10 mouse cellular contexts compared by ENCODE assay signal in genomic region chr15:100303428-100304018, GRCm38 (mm10). TPM values are rescaled to one million over a fixed set of nuclear protein-coding genes. Genes with fewer than 3 reads are reported as not detected.
DNase-seq lines count a peak whose midpoint lies in the region; ATAC-seq and TF ChIP-seq lines count a peak whose summit lies in the region.
"Had no signal": no experiment of that assay in that cellular context is flagged by ENCODE, and none has a peak within 500 bp of the region (broad histone marks: within the 10 kb centered on the region; RNA-seq: fewer than 3 reads in every experiment).

No protein-coding gene starts in this region.

- peak overlapping the region; percentile 63 for H3K4me3 ChIP-seq in heart, embryonic 13.5 days
- H3K4me3 ChIP-seq in E14TG2a.4 (replicated peaks; ENCODE audit: low read length), result peak overlapping the region; percentile 66
- peak overlapping the region; percentile 47 for H3K4me3 ChIP-seq in forebrain, embryonic 12.5 days (replicated peaks)
- H3K4me3 ChIP-seq in liver, embryonic 14.5 days (ENCODE audit: insufficient read depth in 1 of 2, low read depth in 2 of 2, low read length in 2 of 2), result peak overlapping the region; percentile 35 to 64

- peaks cover 13% of the 10 kb centered on the region for H3K27me3 ChIP-seq in heart, embryonic 13.5 days (replicated peaks)
- H3K27me3 ChIP-seq in E14TG2a.4 (ENCODE audit: insufficient read depth, low read length), result no peaks in the 10 kb centered on the region
- no peaks in the 10 kb centered on the region for H3K27me3 ChIP-seq in forebrain, embryonic 12.5 days
- H3K27me3 ChIP-seq in liver, embryonic 14.5 days (ENCODE audit: control insufficient read depth, insufficient read depth, low read length), result no peaks in the 10 kb centered on the region

- no peak for ATAC-seq in heart, embryonic 13.5 days (ENCODE audit: extremely low read depth, insufficient number of reproducible peaks, low FRiP score, low TSS enrichment)
- no peak for ATAC-seq in forebrain, embryonic 12.5 days (ENCODE audit: low FRiP score)
- no peak for ATAC-seq in liver, embryonic 14.5 days (ENCODE audit: insufficient read depth)
- no peak for ATAC-seq in megakaryocyte, adult 5-6 weeks (ENCODE audit: poor library complexity, severe bottlenecking)
- no peak for ATAC-seq in megakaryocyte progenitor cell, adult 5-6 weeks (replicated peaks; ENCODE audit: poor library complexity)

- H3K9me3 ChIP-seq in heart, embryonic 13.5 days, result no peaks in the 10 kb centered on the region
- H3K9me3 ChIP-seq in E14TG2a.4 (ENCODE audit: low read length), result no peaks in the 10 kb centered on the region
- no peaks in the 10 kb centered on the region for H3K9me3 ChIP-seq in forebrain, embryonic 12.5 days
- no peaks in the 10 kb centered on the region for H3K9me3 ChIP-seq in liver, embryonic 14.5 days (ENCODE audit: control insufficient read depth, low read length)

- peak overlapping the region; percentile 74 for H3K27ac ChIP-seq in heart, embryonic 13.5 days (replicated peaks)
- peak overlapping the region; percentile 86 for H3K27ac ChIP-seq in forebrain, embryonic 12.5 days
- H3K27ac ChIP-seq in liver, embryonic 14.5 days, result peak overlapping the region; percentile 13; the same call in 1 of the 2 replicates

- peak overlapping the region; percentile 84 for H3K4me2 ChIP-seq in heart, embryonic 13.5 days
- H3K4me2 ChIP-seq in forebrain, embryonic 12.5 days, result peak overlapping the region; percentile 69
- peak overlapping the region; percentile 87 for H3K4me2 ChIP-seq in liver, embryonic 14.5 days (ENCODE audit: low read depth)

- H3K9ac ChIP-seq in heart, embryonic 13.5 days, result peak overlapping the region; percentile 84; the same call in 1 of the 2 replicates
- no peak overlapping the region for H3K9ac ChIP-seq in forebrain, embryonic 12.5 days
- H3K9ac ChIP-seq in liver, embryonic 14.5 days (replicated peaks), result no peak overlapping the region

- no peak for DNase-seq in heart, postnatal 14 days
- no peak for DNase-seq in liver, embryonic 14.5 days (ENCODE audit: low read depth in 3 of 3, low spot score in 3 of 3)
- DNase-seq in left cerebral cortex, adult 11 months (ENCODE audit: low spot score), result no peak

- intact Hi-C loops in heart, postnatal 14 days (cut with DNase I), result loop anchor here (10.0 kb wide), 1 partner anchor 151 kb away; no protein-coding TSS in a partner anchor

- no peaks in the 10 kb centered on the region for H3K36me3 ChIP-seq in heart, embryonic 13.5 days
- no peaks in the 10 kb centered on the region for H3K36me3 ChIP-seq in E14TG2a.4 (ENCODE audit: insufficient read depth, low read length)
- H3K36me3 ChIP-seq in forebrain, embryonic 12.5 days (replicated peaks), result no peaks in the 10 kb centered on the region
- H3K36me3 ChIP-seq in liver, embryonic 14.5 days (replicated peaks; ENCODE audit: control insufficient read depth, insufficient read depth, low read depth), result no peaks in the 10 kb centered on the region

- no peak for TF ChIP-seq CTCF in E14TG2a.4 (conservative IDR thresholded peaks at IDR 0.05; ENCODE audit: low read length)
- TF ChIP-seq CTCF in liver, embryonic 14.5 days (IDR thresholded peaks at IDR 0.05; ENCODE audit: low read depth), result no peak

- 0 out of 2 replicates have a peak, but pooled peaks have one; percentile 11 for TF ChIP-seq EP300 in liver, embryonic 14.5 days (IDR thresholded peaks at IDR 0.05; ENCODE audit: low read depth)

- peaks cover 12% of the 10 kb centered on the region for H3K4me1 ChIP-seq in heart, embryonic 13.5 days
- peaks cover 70% of the 10 kb centered on the region for H3K4me1 ChIP-seq in E14TG2a.4 (replicated peaks; ENCODE audit: low read depth, low read length)
- peaks cover 15% of the 10 kb centered on the region; the same call in 1 of the 2 replicates for H3K4me1 ChIP-seq in forebrain, embryonic 12.5 days
- H3K4me1 ChIP-seq in liver, embryonic 14.5 days (replicated peaks; ENCODE audit: control insufficient read depth in 2 of 2, insufficient read depth in 2 of 2, low read length in 1 of 2), result peaks cover 13 to 26% of the 10 kb centered on the region in 2 experiments

- WGBS in heart, embryonic 13.5 days, result 56% methylated on average over 8 of the region's 8 CpGs
- WGBS in forebrain, embryonic 12.5 days, result 54% methylated on average over 8 of the region's 8 CpGs
- WGBS in liver, embryonic 14.5 days (ENCODE audit: insufficient replicate concordance), result 41% methylated on average over 8 of the region's 8 CpGs

RNA-seq across cellular contexts. Expression of gene Mettl7a1, which starts 0.4 kb away (rescaled TPM):
- 3.1 and 3.3 TPM in 2 replicates for polyA plus RNA-seq in heart, embryonic 13.5 days (2015; fragmentation: Nextera tagmentation; extraction: Ambion mirVana)
- 10 to 100 TPM; 29.3 to 40.9 TPM for total RNA-seq in heart, postnatal 14 days (2021)
- 3.8 and 4.4 TPM in 2 replicates for polyA plus RNA-seq in forebrain, embryonic 12.5 days (2016; fragmentation: Nextera tagmentation; extraction: Ambion mirVana)
- 19.1 and 22.9 TPM in 2 replicates for polyA plus RNA-seq in liver, embryonic 14.5 days (2012; rRNA removed)
- 4.0 and 4.7 TPM in 2 replicates for polyA plus RNA-seq in liver, embryonic 14.5 days (2014; fragmentation: Nextera tagmentation; extraction: Ambion mirVana)
- 21.4 and 25.2 TPM in 2 replicates for total RNA-seq in megakaryocyte, adult 5-6 weeks (2015)
- total RNA-seq in megakaryocyte, adult 5-6 weeks (2017), result 59.4 and 64.4 TPM in 2 replicates
- 15.0 and 17.7 TPM in 2 replicates for total RNA-seq in megakaryocyte progenitor cell, adult 5-6 weeks (2015)
- 49.5 and 63.2 TPM in 2 replicates for total RNA-seq in megakaryocyte progenitor cell, adult 5-6 weeks (2017)

RNA-seq across cellular contexts. Expression of gene Tmprss12, which starts 22.9 kb away (rescaled TPM):
- polyA plus RNA-seq in heart, embryonic 13.5 days (2015; fragmentation: Nextera tagmentation; extraction: Ambion mirVana), result not detected in 2 replicates
- total RNA-seq in heart, postnatal 14 days (2021), result not detected
- not detected in 2 replicates for polyA plus RNA-seq in forebrain, embryonic 12.5 days (2016; fragmentation: Nextera tagmentation; extraction: Ambion mirVana)
- not detected in 2 replicates for polyA plus RNA-seq in liver, embryonic 14.5 days (2012; rRNA removed)
- not detected in 2 replicates for polyA plus RNA-seq in liver, embryonic 14.5 days (2014; fragmentation: Nextera tagmentation; extraction: Ambion mirVana)
- total RNA-seq in megakaryocyte, adult 5-6 weeks (2015), result not detected in 2 replicates
- total RNA-seq in megakaryocyte, adult 5-6 weeks (2017), result not detected in 2 replicates
- not detected in 2 replicates for total RNA-seq in megakaryocyte progenitor cell, adult 5-6 weeks (2015)
- not detected in 2 replicates for total RNA-seq in megakaryocyte progenitor cell, adult 5-6 weeks (2017)
- total RNA-seq: gastrocnemius, adult 18-20 months had no signal
- polyA plus RNA-seq: neural tube, embryonic 11.5 days had no signal

RNA-seq across cellular contexts. Expression of gene Mettl7a3, which starts 31.2 kb away (rescaled TPM):
- polyA plus RNA-seq in heart, embryonic 13.5 days (2015; fragmentation: Nextera tagmentation; extraction: Ambion mirVana), result not detected in 2 replicates
- not detected for total RNA-seq in heart, postnatal 14 days (2021)
- polyA plus RNA-seq in forebrain, embryonic 12.5 days (2016; fragmentation: Nextera tagmentation; extraction: Ambion mirVana), result not detected in 2 replicates
- not detected in 2 replicates for polyA plus RNA-seq in liver, embryonic 14.5 days (2012; rRNA removed)
- polyA plus RNA-seq in liver, embryonic 14.5 days (2014; fragmentation: Nextera tagmentation; extraction: Ambion mirVana), result not detected in 2 replicates
- total RNA-seq in megakaryocyte, adult 5-6 weeks (2015), result not detected in 2 replicates
- total RNA-seq in megakaryocyte, adult 5-6 weeks (2017), result not detected in 2 replicates
- total RNA-seq in megakaryocyte progenitor cell, adult 5-6 weeks (2015), result not detected in 2 replicates
- total RNA-seq in megakaryocyte progenitor cell, adult 5-6 weeks (2017), result 0.10 TPM in 1 of 2 replicates, not detected in the other
- polyA plus RNA-seq: neural tube, embryonic 11.5 days had no signal

RNA-seq across cellular contexts. Expression of gene Methig1, which starts 49.4 kb away (rescaled TPM):
- not detected in 2 replicates for polyA plus RNA-seq in heart, embryonic 13.5 days (2015; fragmentation: Nextera tagmentation; extraction: Ambion mirVana)
- total RNA-seq in heart, postnatal 14 days (2021), result not detected
- 0.18 TPM in 1 of 2 replicates, not detected in the other for polyA plus RNA-seq in forebrain, embryonic 12.5 days (2016; fragmentation: Nextera tagmentation; extraction: Ambion mirVana)
- polyA plus RNA-seq in liver, embryonic 14.5 days (2012; rRNA removed), result 0.04 TPM in 1 of 2 replicates, not detected in the other
- 0.09 TPM in 1 of 2 replicates, not detected in the other for polyA plus RNA-seq in liver, embryonic 14.5 days (2014; fragmentation: Nextera tagmentation; extraction: Ambion mirVana)
- total RNA-seq in megakaryocyte, adult 5-6 weeks (2015), result not detected in 2 replicates
- total RNA-seq in megakaryocyte, adult 5-6 weeks (2017), result not detected in 2 replicates
- total RNA-seq in megakaryocyte progenitor cell, adult 5-6 weeks (2015), result not detected in 2 replicates
- not detected in 2 replicates for total RNA-seq in megakaryocyte progenitor cell, adult 5-6 weeks (2017)
- total RNA-seq: gastrocnemius, adult 18-20 months had no signal
- polyA plus RNA-seq: neural tube, embryonic 11.5 days had no signal

RNA-seq across cellular contexts. Expression of gene Mettl7a2, which starts 49.5 kb away (rescaled TPM):
- polyA plus RNA-seq in heart, embryonic 13.5 days (2015; fragmentation: Nextera tagmentation; extraction: Ambion mirVana), result not detected in 2 replicates
- total RNA-seq in heart, postnatal 14 days (2021), result 1 to 10 TPM in 1 of 2 experiments, under 1 TPM in 1; 0.68 to 1.1 TPM
- polyA plus RNA-seq in forebrain, embryonic 12.5 days (2016; fragmentation: Nextera tagmentation; extraction: Ambion mirVana), result not detected in 2 replicates
- not detected in 2 replicates for polyA plus RNA-seq in liver, embryonic 14.5 days (2012; rRNA removed)
- 0.11 TPM in 1 of 2 replicates, not detected in the other for polyA plus RNA-seq in liver, embryonic 14.5 days (2014; fragmentation: Nextera tagmentation; extraction: Ambion mirVana)
- not detected in 2 replicates for total RNA-seq in megakaryocyte, adult 5-6 weeks (2015)
- total RNA-seq in megakaryocyte, adult 5-6 weeks (2017), result not detected in 2 replicates
- not detected in 2 replicates for total RNA-seq in megakaryocyte progenitor cell, adult 5-6 weeks (2015)
- total RNA-seq in megakaryocyte progenitor cell, adult 5-6 weeks (2017), result not detected in 2 replicates

Comparison
In these comparisons a context has a peak if more than half of its experiments do, and no peak if none do; other contexts are left out.
1. H3K27ac ChIP-seq: peak in every context shown above with its lines; median percentile 86 in forebrain, embryonic 12.5 days; 74 in heart, embryonic 13.5 days; 13 in liver, embryonic 14.5 days.